Mouse (Mus musculus): Measurements from ENCODE around the gene Gm20825. TPM values are rescaled to one million over a fixed set of nuclear protein-coding genes. Genes with fewer than 3 reads are reported as not detected.
"Not testable (repeated sequence)": the region's sequence is repeated elsewhere in the genome, so short reads cannot be mapped to it uniquely, and the experiment has no call there.

The Gm20825 gene
- not detected in 2 replicates for polyA plus RNA-seq (2014; fragmentation: Nextera tagmentation; extraction: Ambion mirVana)

GRCm38 (mm10) chrY:8071407-8071806 is at the start of gene Gm20825:
TSS of gene Gm20825 (minus strand) at chrY:8071507.
- not testable (repeated sequence) for H3K9ac ChIP-seq (replicated peaks; ENCODE audit: low read length); H3K4me2 ChIP-seq (ENCODE audit: low read depth, low read length); ATAC-seq (replicated peaks; ENCODE audit: insufficient number of reproducible peaks, low FRiP score, low TSS enrichment, low read depth); H3K4me1 ChIP-seq (ENCODE audit: control insufficient read depth, insufficient read depth, low read length); H3K27ac ChIP-seq (replicated peaks; ENCODE audit: low read depth, low read length); H3K4me3 ChIP-seq (ENCODE audit: low read depth, low read length); DNase-seq (ENCODE audit: low spot score); H3K36me3 ChIP-seq (replicated peaks; ENCODE audit: control insufficient read depth, insufficient read depth, low read depth, low read length); H3K9me3 ChIP-seq (replicated peaks; ENCODE audit: control insufficient read depth, low read length); H3K27me3 ChIP-seq (ENCODE audit: control insufficient read depth, insufficient read depth, low read length)
- WGBS, result 69% methylated on average over 3 of the region's 4 CpGs

Other genes with a start within 250 kb of the Gm20825 start
- gene Gm29049, start 74.3 kb downstream of the Gm20825 start, polyA plus RNA-seq (2014; fragmentation: Nextera tagmentation; extraction: Ambion mirVana), result not detected in 2 replicates
- gene Gm20824, start 186.4 kb upstream of the Gm20825 start, polyA plus RNA-seq (2014; fragmentation: Nextera tagmentation; extraction: Ambion mirVana), result not detected in 2 replicates

Measured in embryonic facial prominence, embryonic 11.5 days (tissue).